Mouse (Mus musculus): Measurements from ENCODE around the gene Hpn.

Gene Hpn

GRCm38 (mm10) chr7:31112036-31112435 lies 3.1 kb downstream of the Hpn start:
- no peak for DNase-seq (ENCODE audit: extremely low read depth, low read depth, low spot score)

- DNase-seq (ENCODE audit: extremely low read depth, low read depth, low spot score) = no peak
Observed at GRCm38 (mm10) chr7:31110861-31111385, 4.2 kb downstream of the Hpn start.

- no peak for DNase-seq (ENCODE audit: extremely low read depth, low read depth, low spot score)
Observed at GRCm38 (mm10) chr7:31109796-31110195, 5.3 kb downstream of the Hpn start.

GRCm38 (mm10) chr7:31109091-31109490 lies 6.0 kb downstream of the Hpn start:
- no peak for DNase-seq (ENCODE audit: extremely low read depth, low read depth, low spot score)

- no peak for DNase-seq (ENCODE audit: extremely low read depth, low read depth, low spot score)
Observed at GRCm38 (mm10) chr7:31107781-31108180, 7.3 kb downstream of the Hpn start.

- DNase-seq (ENCODE audit: extremely low read depth, low read depth, low spot score) = no peak
Observed at GRCm38 (mm10) chr7:31106166-31106565, 8.9 kb downstream of the Hpn start.

GRCm38 (mm10) chr7:31105061-31105768 lies 9.9 kb downstream of the Hpn start:
- no peak for DNase-seq (ENCODE audit: extremely low read depth, low read depth, low spot score)

- DNase-seq (ENCODE audit: extremely low read depth, low read depth, low spot score) = no peak
Observed at GRCm38 (mm10) chr7:31100786-31101185, 14.3 kb downstream of the Hpn start.

- no peak for DNase-seq (ENCODE audit: extremely low read depth, low read depth, low spot score)
Observed at GRCm38 (mm10) chr7:31099612-31099982, 15.5 kb downstream of the Hpn start.

GRCm38 (mm10) chr7:31098697-31099611 lies 16.1 kb downstream of the Hpn start:
- no peak for DNase-seq (ENCODE audit: extremely low read depth, low read depth, low spot score)

GRCm38 (mm10) chr7:31097583-31098248 lies 17.4 kb downstream of the Hpn start:
- DNase-seq (ENCODE audit: extremely low read depth, low read depth, low spot score) = no peak

- DNase-seq (ENCODE audit: extremely low read depth, low read depth, low spot score) = no peak
Observed at GRCm38 (mm10) chr7:31096892-31097564, 18.1 kb downstream of the Hpn start.

GRCm38 (mm10) chr7:31094774-31095501 lies 20.2 kb downstream of the Hpn start:
- DNase-seq (ENCODE audit: extremely low read depth, low read depth, low spot score) = no peak

GRCm38 (mm10) chr7:31089721-31090120 lies 25.4 kb downstream of the Hpn start:
- DNase-seq (ENCODE audit: extremely low read depth, low read depth, low spot score) = no peak

- no peak for DNase-seq (ENCODE audit: extremely low read depth, low read depth, low spot score)
Observed at GRCm38 (mm10) chr7:31088206-31088605, 26.9 kb downstream of the Hpn start.

GRCm38 (mm10) chr7:31087262-31087661 lies 27.8 kb downstream of the Hpn start:
- DNase-seq (ENCODE audit: extremely low read depth, low read depth, low spot score) = no peak

- DNase-seq (ENCODE audit: extremely low read depth, low read depth, low spot score) = no peak
Observed at GRCm38 (mm10) chr7:31086175-31086755, 28.8 kb downstream of the Hpn start.

GRCm38 (mm10) chr7:31085171-31085570 lies 29.9 kb downstream of the Hpn start:
- no peak for DNase-seq (ENCODE audit: extremely low read depth, low read depth, low spot score)

GRCm38 (mm10) chr7:31084140-31084539 lies 30.9 kb downstream of the Hpn start:
- no peak for DNase-seq (ENCODE audit: extremely low read depth, low read depth, low spot score)
